Mouse (Mus musculus) forebrain, embryonic 15.5 days (tissue): ENCODE results near the gene Psmd12. TPM values are rescaled to one million over a fixed set of nuclear protein-coding genes. Genes with fewer than 3 reads are reported as not detected.

Source experiments
- ATAC-seq: fragments of 200-750 bp; cut with Nextera tagmentation; replicated peaks from 2 replicates; pipeline ENCODE4 v1.8.0; 2017; ENCODE audit warnings: mild to moderate bottlenecking, moderate TSS enrichment, moderate library complexity
- H3K27ac ChIP-seq: fragments of 300-500 bp; sonication (generic); replicated peaks from 2 replicates; pipeline ENCODE4 v1.5.1; 2015; ENCODE audit warnings: mild to moderate bottlenecking, inconsistent platforms
- H3K27me3 ChIP-seq: fragments of 300-500 bp; sonication (generic); 2 replicates; pipeline ENCODE4 v1.6.1; 2015; ENCODE audit warnings: inconsistent platforms
- H3K36me3 ChIP-seq: fragments of 300-500 bp; sonication (generic); 2 replicates; pipeline ENCODE4 v1.6.1; 2015; ENCODE audit warnings: mild to moderate bottlenecking, inconsistent platforms
- H3K4me1 ChIP-seq: fragments of 300-500 bp; sonication (generic); 2 replicates; pipeline ENCODE4 v1.6.1; 2015; ENCODE audit warnings: inconsistent platforms
- H3K4me2 ChIP-seq: fragments of 300-500 bp; sonication (generic); replicated peaks from 2 replicates; pipeline ENCODE4 v1.6.1; 2015; ENCODE audit warnings: mild to moderate bottlenecking, inconsistent platforms
- H3K4me3 ChIP-seq: fragments of 300-500 bp; sonication (generic); 2 replicates; pipeline ENCODE4 v1.5.1; 2015; ENCODE audit warnings: mild to moderate bottlenecking, inconsistent platforms
- H3K9ac ChIP-seq: fragments of 300-500 bp; sonication (generic); replicated peaks from 2 replicates; pipeline ENCODE4 v1.6.1; 2015; ENCODE audit warnings: mild to moderate bottlenecking, inconsistent platforms
- H3K9me3 ChIP-seq: fragments of 300-500 bp; sonication (generic); 2 replicates; pipeline ENCODE4 v1.6.1; 2016; ENCODE audit warnings: inconsistent platforms
- WGBS: fragments of 180-500 bp; shearing (Covaris S2); methylation state at CpG from one replicate; pipeline ENCODE4 v1.1.7; 2015; ENCODE audit warnings: mixed read lengths; 5-methylcytosine and 5-hydroxymethylcytosine counted together
- polyA plus RNA-seq: library from polyadenylated mRNA; unstranded; fragments of >200 nt; fragmentation: Nextera tagmentation; extraction: Ambion mirVana; gene quantifications from 2 replicates; pipeline ENCODE4 v1.2.1, GENCODE M21; 2015

Psmd12 gene
- polyA plus RNA-seq, 1 experiment from 2014 or later, result 149 TPM

- Histone ChIP-seq H3K27me3 (no peaks in the 10 kb centered on the region), H3K4me2 (peak overlapping the region; percentile 100), H3K9me3 (no peaks in the 10 kb centered on the region), H3K9ac (peak overlapping the region; percentile 66), H3K4me3 (peak overlapping the region; percentile 63), H3K4me1 (peaks cover 21% of the 10 kb centered on the region), H3K36me3 (peaks cover 18% of the 10 kb centered on the region), H3K27ac (peak overlapping the region; percentile 66)
- WGBS, result 9% methylated on average over 23 of the region's 39 CpGs
- ATAC-seq, result no peak
Measured at GRCm38 (mm10) chr11:107548204-107548975, 69.1 kb downstream of the Psmd12 start.

Other genes starting within 250 kb of the Psmd12 start
- 43.4 and 46.7 TPM in 2 replicates for gene Pitpnc1, start 8.8 kb upstream of the Psmd12 start, polyA plus RNA-seq
- 18.7 and 19.4 TPM in 2 replicates for gene Helz, start 68.4 kb downstream of the Psmd12 start, polyA plus RNA-seq
- gene Cacng1, start 237.0 kb downstream of the Psmd12 start, polyA plus RNA-seq, result 0.27 and 0.34 TPM in 2 replicates